In the genomic region with DNA sequence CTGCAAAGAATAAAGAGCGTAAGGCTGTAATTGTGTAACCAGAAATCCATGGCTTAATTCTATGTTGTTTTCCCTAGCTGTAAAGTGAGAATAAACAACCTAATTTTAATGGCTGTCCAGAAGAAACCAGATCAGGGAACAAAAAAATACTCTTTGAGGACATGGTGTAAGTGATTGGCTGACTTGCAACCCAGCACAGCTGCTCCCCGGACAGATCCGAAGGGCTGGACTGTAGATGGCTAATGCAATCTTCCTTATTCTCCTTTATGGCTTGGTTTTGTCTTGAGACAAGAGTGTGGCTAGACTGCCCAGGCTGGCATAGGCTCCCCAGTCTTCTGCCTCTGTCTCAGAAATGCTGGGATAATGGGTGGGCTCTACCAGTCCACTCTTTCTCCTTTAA, we compare ENCODE assay signal across 8 mouse cellular contexts. TPM values are rescaled to one million over a fixed set of nuclear protein-coding genes. Genes with fewer than 3 reads are reported as not detected.
A peak's percentile ranks its signal among the peaks of the same experiment; 100 is the strongest.
DNase-seq lines count a peak whose midpoint lies in the region; ATAC-seq and TF ChIP-seq lines count a peak whose summit lies in the region.

No protein-coding gene starts in this region.

- ATAC-seq in hindbrain, postnatal 0 days = no peak
- no peak for ATAC-seq in hindbrain, embryonic 12.5 days (ENCODE audit: low FRiP score)
- ATAC-seq in liver, embryonic 12.5 days = no peak

- H3K4me3 ChIP-seq in cerebellum, adult 2 months (replicated peaks; ENCODE audit: insufficient read depth, low read depth, low read length) = peak overlapping the region; percentile 63
- 0 out of 2 replicates have a peak overlapping the region, but pooled peaks have one; percentile 69 for H3K4me3 ChIP-seq in hindbrain, postnatal 0 days (ENCODE audit: low read length)
- H3K4me3 ChIP-seq in hindbrain, embryonic 12.5 days = no peak overlapping the region
- peak overlapping the region; percentile 87 for H3K4me3 ChIP-seq in E14TG2a.4 (replicated peaks; ENCODE audit: low read length)
- peak overlapping the region; percentile 78 for H3K4me3 ChIP-seq in liver, embryonic 12.5 days

- peak overlapping the region; percentile 86 for H3K4me2 ChIP-seq in hindbrain, postnatal 0 days (ENCODE audit: low read depth, low read length)
- no peak overlapping the region for H3K4me2 ChIP-seq in hindbrain, embryonic 12.5 days (replicated peaks)
- peak overlapping the region; percentile 99 for H3K4me2 ChIP-seq in liver, embryonic 12.5 days

- H3K27ac ChIP-seq in cerebellum, adult 2 months (ENCODE audit: insufficient read depth, low read length) = peak overlapping the region; percentile 87; the same call in 1 of the 2 replicates
- peak overlapping the region; percentile 91; the same call in 1 of the 2 replicates for H3K27ac ChIP-seq in hindbrain, postnatal 0 days
- H3K27ac ChIP-seq in hindbrain, embryonic 12.5 days = no peak overlapping the region
- peak overlapping the region; percentile 92; the same call in 1 of the 2 replicates for H3K27ac ChIP-seq in liver, embryonic 12.5 days

- peaks cover 20% of the 10 kb centered on the region for H3K4me1 ChIP-seq in cerebellum, adult 2 months (ENCODE audit: control insufficient read depth, insufficient read depth, low read length)
- H3K4me1 ChIP-seq in hindbrain, postnatal 0 days (ENCODE audit: insufficient read depth, low read length) = 0 out of 2 replicates have a peak, but pooled peaks cover 10% of the 10 kb centered on the region
- H3K4me1 ChIP-seq in hindbrain, embryonic 12.5 days = peaks cover 8% of the 10 kb centered on the region; the same call in 1 of the 2 replicates
- H3K4me1 ChIP-seq in E14TG2a.4 (replicated peaks; ENCODE audit: low read depth, low read length) = peaks cover 71% of the 10 kb centered on the region
- H3K4me1 ChIP-seq in liver, embryonic 12.5 days = peaks cover 75% of the 10 kb centered on the region

- no peak for TF ChIP-seq POLR2A in cerebellum, adult 2 months (IDR thresholded peaks at IDR 0.05; ENCODE audit: borderline replicate concordance, insufficient read depth, low read length)

- no peak for DNase-seq in cerebellum, adult 2 months
- DNase-seq in cerebellum, postnatal 36 days = no peak
- no peak for DNase-seq in hindbrain, postnatal 0 days (ENCODE audit: low spot score)
- no peak for DNase-seq in adrenal gland, adult 2 months
- no peak for DNase-seq in Muller cell, postnatal 12 days (ENCODE audit: inconsistent ontology term)

- H3K9ac ChIP-seq in hindbrain, postnatal 0 days (replicated peaks; ENCODE audit: low read length) = no peak overlapping the region
- H3K9ac ChIP-seq in hindbrain, embryonic 12.5 days = no peak overlapping the region
- peak overlapping the region; percentile 85; the same call in 1 of the 2 replicates for H3K9ac ChIP-seq in liver, embryonic 12.5 days

- WGBS in cerebellum, adult 2 months = 49% methylated on average over 3 of the region's 3 CpGs
- 92% methylated on average over 3 of the region's 3 CpGs for WGBS in hindbrain, postnatal 0 days
- 92% methylated on average over 3 of the region's 3 CpGs for WGBS in hindbrain, embryonic 12.5 days
- 81% methylated on average over 3 of the region's 3 CpGs for WGBS in liver, embryonic 12.5 days (ENCODE audit: insufficient replicate concordance)

- no peaks in the 10 kb centered on the region for H3K9me3 ChIP-seq in hindbrain, postnatal 0 days (ENCODE audit: low read length)
- no peaks in the 10 kb centered on the region for H3K9me3 ChIP-seq in hindbrain, embryonic 12.5 days (replicated peaks)
- H3K9me3 ChIP-seq in E14TG2a.4 (ENCODE audit: low read length) = no peaks in the 10 kb centered on the region
- H3K9me3 ChIP-seq in liver, embryonic 12.5 days (replicated peaks) = no peaks in the 10 kb centered on the region

- no peak for TF ChIP-seq CTCF in cerebellum, adult 2 months (IDR thresholded peaks at IDR 0.05; ENCODE audit: borderline replicate concordance, insufficient read depth, low read depth, low read length)
- TF ChIP-seq CTCF in hindbrain, postnatal 0 days (IDR thresholded peaks at IDR 0.05; ENCODE audit: low read depth) = no peak
- TF ChIP-seq CTCF in E14TG2a.4 (conservative IDR thresholded peaks at IDR 0.05; ENCODE audit: low read length) = no peak

- H3K36me3 ChIP-seq in hindbrain, postnatal 0 days (ENCODE audit: insufficient read depth, low read length) = no peaks in the 10 kb centered on the region
- no peaks in the 10 kb centered on the region for H3K36me3 ChIP-seq in hindbrain, embryonic 12.5 days
- H3K36me3 ChIP-seq in E14TG2a.4 (ENCODE audit: insufficient read depth, low read length) = no peaks in the 10 kb centered on the region
- peaks cover 17% of the 10 kb centered on the region for H3K36me3 ChIP-seq in liver, embryonic 12.5 days

- H3K27me3 ChIP-seq in cerebellum, adult 2 months (ENCODE audit: control insufficient read depth, insufficient read depth, low read length) = no peaks in the 10 kb centered on the region
- H3K27me3 ChIP-seq in hindbrain, postnatal 0 days (ENCODE audit: insufficient read depth, low read length) = no peaks in the 10 kb centered on the region
- no peaks in the 10 kb centered on the region for H3K27me3 ChIP-seq in hindbrain, embryonic 12.5 days
- peaks cover 20% of the 10 kb centered on the region for H3K27me3 ChIP-seq in E14TG2a.4 (ENCODE audit: insufficient read depth, low read length)
- no peaks in the 10 kb centered on the region for H3K27me3 ChIP-seq in liver, embryonic 12.5 days (replicated peaks)

RNA-seq across cellular contexts. Expression of a gene that starts 1.4 kb away (rescaled TPM):
- polyA plus RNA-seq in cerebellum, adult 2 months (2012; rRNA removed) = 11.6 and 14.1 TPM in 2 replicates
- total RNA-seq in hindbrain, postnatal 0 days (2014; rRNA removed) = 15.0 and 16.9 TPM in 2 replicates
- 3.0 and 3.4 TPM in 2 replicates for polyA plus RNA-seq in hindbrain, postnatal 0 days (2015; fragmentation: Nextera tagmentation; extraction: Ambion mirVana)
- 5.4 and 5.8 TPM in 2 replicates for polyA plus RNA-seq in hindbrain, embryonic 12.5 days (2016; fragmentation: Nextera tagmentation; extraction: Ambion mirVana)
- 8.8 and 9.0 TPM in 2 replicates for polyA plus RNA-seq in liver, embryonic 12.5 days (2016; fragmentation: Nextera tagmentation; extraction: Ambion mirVana)
- 100 to 1,000 TPM; 120 to 197 TPM for total RNA-seq in adrenal gland, adult 2 months (2021)
- 146 and 154 TPM in 2 replicates for polyA plus RNA-seq in adrenal gland, adult 2 months (2012; rRNA removed)

RNA-seq across cellular contexts. Expression of a gene that starts 52.6 kb away (rescaled TPM):
- polyA plus RNA-seq in cerebellum, adult 2 months (2012; rRNA removed) = 25.3 and 26.3 TPM in 2 replicates
- 13.7 and 18.4 TPM in 2 replicates for total RNA-seq in hindbrain, postnatal 0 days (2014; rRNA removed)
- 8.9 and 9.2 TPM in 2 replicates for polyA plus RNA-seq in hindbrain, postnatal 0 days (2015; fragmentation: Nextera tagmentation; extraction: Ambion mirVana)
- 15.5 and 17.8 TPM in 2 replicates for polyA plus RNA-seq in hindbrain, embryonic 12.5 days (2016; fragmentation: Nextera tagmentation; extraction: Ambion mirVana)
- polyA plus RNA-seq in liver, embryonic 12.5 days (2016; fragmentation: Nextera tagmentation; extraction: Ambion mirVana) = 0.97 and 1.5 TPM in 2 replicates
- 10 to 100 TPM; 22.2 to 29.5 TPM for total RNA-seq in adrenal gland, adult 2 months (2021)
- polyA plus RNA-seq in adrenal gland, adult 2 months (2012; rRNA removed) = 26.3 and 26.9 TPM in 2 replicates
